ENCODE assay signal across 21 mouse cellular contexts in the genomic region with DNA sequence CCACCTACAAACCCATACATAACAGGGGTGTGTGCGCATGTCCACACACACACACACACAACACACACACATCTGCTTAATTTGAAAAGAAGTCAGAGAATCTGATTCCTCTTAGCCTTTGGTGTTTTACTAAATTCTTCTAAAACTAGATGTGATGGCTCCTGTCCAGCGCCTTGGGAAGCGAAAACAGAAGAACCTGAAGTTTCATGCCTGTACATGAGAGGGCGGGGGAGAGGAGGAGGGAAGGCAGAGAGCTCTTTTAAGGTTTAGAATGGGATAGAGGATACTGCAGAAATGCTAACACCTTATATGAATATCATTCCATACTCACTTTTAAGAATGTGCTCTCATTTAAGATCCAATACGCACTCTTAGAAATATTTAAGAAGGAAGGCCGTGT.
DNase-seq lines count a peak whose midpoint lies in the region; ATAC-seq and TF ChIP-seq lines count a peak whose summit lies in the region.
"Had no signal": no experiment of that assay in that cellular context is flagged by ENCODE, and none has a peak within 500 bp of the region (broad histone marks: within the 10 kb centered on the region; RNA-seq: fewer than 3 reads in every experiment).

No protein-coding gene starts in this region.

- TF ChIP-seq CTCF in embryonic fibroblast, embryonic 13.5 days (IDR thresholded peaks at IDR 0.05; ENCODE audit: borderline replicate concordance, insufficient read depth, low read length): no peak
- no peak for TF ChIP-seq CTCF in stomach, postnatal 0 days (IDR thresholded peaks at IDR 0.05; ENCODE audit: low read depth)

- H3K4me3 ChIP-seq in embryonic fibroblast, embryonic 13.5 days (ENCODE audit: insufficient read depth, low read length): no peak overlapping the region
- H3K4me3 ChIP-seq in myocyte: no peak overlapping the region
- no peak overlapping the region for H3K4me3 ChIP-seq in stomach, postnatal 0 days (ENCODE audit: low read depth, low read length)
- H3K4me3 ChIP-seq: embryonic facial prominence, embryonic 13.5 days; erythroblast, embryonic 14.5 days; forebrain, embryonic 10.5 days; forebrain, embryonic 12.5 days had no signal

- no peaks in the 10 kb centered on the region for H3K79me2 ChIP-seq in myocyte (ENCODE audit: control insufficient read depth, insufficient read depth)

- no peaks in the 10 kb centered on the region for H3K36me3 ChIP-seq in myocyte (ENCODE audit: control insufficient read depth, insufficient read depth)
- H3K36me3 ChIP-seq in stomach, postnatal 0 days (ENCODE audit: control insufficient read depth, insufficient read depth, low read length): no peaks in the 10 kb centered on the region
- H3K36me3 ChIP-seq: embryonic facial prominence, embryonic 13.5 days; forebrain, embryonic 10.5 days; forebrain, embryonic 12.5 days had no signal

- H3K4me2 ChIP-seq in myocyte (ENCODE audit: low read depth): peak overlapping the region; percentile 2
- H3K4me2 ChIP-seq in stomach, postnatal 0 days (replicated peaks; ENCODE audit: low read depth): no peak overlapping the region
- H3K4me2 ChIP-seq: embryonic facial prominence, embryonic 13.5 days; forebrain, embryonic 12.5 days had no signal

- intact Hi-C loops in heart, postnatal 25 days (cut with DNase I): no loop called here

- H3K27me3 ChIP-seq in myocyte (ENCODE audit: control insufficient read depth, insufficient read depth, insufficient read length): no peaks in the 10 kb centered on the region
- H3K27me3 ChIP-seq in stomach, postnatal 0 days (ENCODE audit: control insufficient read depth, insufficient read depth, low read length): no peaks in the 10 kb centered on the region
- H3K27me3 ChIP-seq: embryonic facial prominence, embryonic 13.5 days; forebrain, embryonic 12.5 days; Patski had no signal

- H3K4me1 ChIP-seq in embryonic fibroblast, embryonic 13.5 days (ENCODE audit: control insufficient read depth, insufficient read depth, low read length): peaks cover 8% of the 10 kb centered on the region; the same call in 1 of the 2 replicates
- H3K4me1 ChIP-seq in stomach, postnatal 0 days (replicated peaks; ENCODE audit: control insufficient read depth, insufficient read depth): no peaks in the 10 kb centered on the region
- H3K4me1 ChIP-seq: forebrain, embryonic 12.5 days had no signal

- TF ChIP-seq POLR2A in embryonic fibroblast, embryonic 13.5 days (IDR thresholded peaks at IDR 0.05; ENCODE audit: low read depth, low read length): no peak
- no peak for TF ChIP-seq POLR2A in myocyte (IDR thresholded peaks at IDR 0.05; ENCODE audit: insufficient read length, low read depth)

- DNase-seq in heart, adult 11 months: peak; percentile 55
- no peak for DNase-seq in heart, postnatal 25 days (ENCODE audit: low spot score)
- DNase-seq in 3T3-L1 (ENCODE audit: low read depth, low spot score): peak; percentile 64
- no peak for DNase-seq in right cerebral cortex, postnatal 4 days
- no peak for DNase-seq in stomach, postnatal 0 days (ENCODE audit: low spot score)
- no peak for DNase-seq in kidney, postnatal 4 days
- DNase-seq: cerebellum, adult 11-12 months; cerebellum, adult 2 months; cerebellum, adult 9-10 months; cerebellum, postnatal 10 days; cerebellum, postnatal 25 days had no signal

- no peak overlapping the region for H3K9ac ChIP-seq in stomach, postnatal 0 days (ENCODE audit: low read length)
- H3K9ac ChIP-seq: embryonic facial prominence, embryonic 13.5 days; forebrain, embryonic 12.5 days had no signal

- TF ChIP-seq EP300 in stomach, postnatal 0 days (optimal IDR thresholded peaks at IDR 0.05): no peak

- H3ac ChIP-seq in myocyte (ENCODE audit: control insufficient read depth, insufficient read length): no peak overlapping the region

- 73% methylated on average over 6 of the region's 6 CpGs for WGBS in stomach, postnatal 0 days

- H3K9me3 ChIP-seq in stomach, postnatal 0 days (ENCODE audit: control insufficient read depth, low read length): no peaks in the 10 kb centered on the region
- H3K9me3 ChIP-seq: embryonic facial prominence, embryonic 13.5 days; forebrain, embryonic 10.5 days; forebrain, embryonic 12.5 days had no signal

- ATAC-seq in stomach, postnatal 0 days (ENCODE audit: low FRiP score, low TSS enrichment): no peak
- ATAC-seq: activated CD4-positive, CD25-positive, alpha-beta regulatory T cell, adult 4 months; forebrain, embryonic 14.5 days; forebrain, embryonic 16.5 days had no signal

- H3K27ac ChIP-seq in embryonic fibroblast, embryonic 13.5 days (ENCODE audit: insufficient read depth, low read length): peak overlapping the region; percentile 95
- H3K27ac ChIP-seq in stomach, postnatal 0 days (replicated peaks): no peak overlapping the region
- H3K27ac ChIP-seq: embryonic facial prominence, embryonic 13.5 days; forebrain, embryonic 10.5 days; forebrain, embryonic 12.5 days had no signal

TF ChIP-seq in myocyte, 11 proteins besides CTCF, POLR2A, EP300 and RAD21:
- no peak for TF ChIP-seq CEBPB (IDR thresholded peaks at IDR 0.05; ENCODE audit: insufficient read depth, poor library complexity, severe bottlenecking)
- TF ChIP-seq REST (IDR thresholded peaks at IDR 0.05; ENCODE audit: insufficient read depth, insufficient read length): no peak
- no peak for TF ChIP-seq POLR2AphosphoS2 (IDR thresholded peaks at IDR 0.05; ENCODE audit: insufficient read length, low read depth)
- TF ChIP-seq USF1 (IDR thresholded peaks at IDR 0.05; ENCODE audit: low read depth): no peak
- TF ChIP-seq SRF (IDR thresholded peaks at IDR 0.05; ENCODE audit: control insufficient read depth, insufficient read length, low read depth): no peak
- TF ChIP-seq TCF12 (IDR thresholded peaks at IDR 0.05; ENCODE audit: insufficient read depth, poor library complexity, severe bottlenecking): no peak

Comparison
In these comparisons a context has a peak if more than half of its experiments do, and no peak if none do; other contexts are left out.
1. DNase-seq: peak in heart, adult 11 months (single experiment) and 3T3-L1 (single experiment); none in heart, postnatal 25 days (single experiment), right cerebral cortex, postnatal 4 days (single experiment), stomach, postnatal 0 days (single experiment) and kidney, postnatal 4 days (0 of 2).